Mouse (Mus musculus) stomach, postnatal 0 days (tissue): Measurements from ENCODE around the gene Gm28870. TPM values are rescaled to one million over a fixed set of nuclear protein-coding genes. Genes with fewer than 3 reads are reported as not detected.
"Not testable (repeated sequence)": the region's sequence is repeated elsewhere in the genome, so short reads cannot be mapped to it uniquely, and the experiment has no call there.

Experiments used
- ATAC-seq: fragments of 200-750 bp; cut with Nextera tagmentation; 2 replicates; pipeline ENCODE4 v1.8.0; 2017; ENCODE audit not compliant: low FRiP score, low TSS enrichment
- DNase-seq: peaks from one replicate; pipeline ENCODE4 v3.0.0-alpha.2; 2016; ENCODE audit warnings: low spot score
- H3K27ac ChIP-seq: fragments of 300-500 bp; sonication (generic); replicated peaks from 2 replicates; pipeline ENCODE4 v1.5.1; 2014; ENCODE audit warnings: mild to moderate bottlenecking, control low read depth
- H3K27me3 ChIP-seq: fragments of 300-500 bp; sonication (generic); 2 replicates; pipeline ENCODE4 v1.6.1; 2014; ENCODE audit warnings: low read length; ENCODE audit not compliant: control insufficient read depth, insufficient read depth
- H3K36me3 ChIP-seq: fragments of 300-500 bp; sonication (generic); 2 replicates; pipeline ENCODE4 v1.6.1; 2014; ENCODE audit warnings: low read length, mixed read lengths; ENCODE audit not compliant: control insufficient read depth, insufficient read depth
- H3K4me1 ChIP-seq: fragments of 300-500 bp; sonication (generic); replicated peaks from 2 replicates; pipeline ENCODE4 v1.6.1; 2014; ENCODE audit warnings: antibody characterized with exemption; ENCODE audit not compliant: control insufficient read depth, insufficient read depth
- H3K4me2 ChIP-seq: fragments of 300-500 bp; sonication (generic); replicated peaks from 2 replicates; pipeline ENCODE4 v1.6.1; 2014; ENCODE audit warnings: low read depth, mild to moderate bottlenecking, control low read depth, moderate library complexity
- H3K4me3 ChIP-seq: fragments of 300-500 bp; sonication (generic); 2 replicates; pipeline ENCODE4 v1.5.1; 2014; ENCODE audit warnings: low read depth, low read length, control low read depth
- H3K9ac ChIP-seq: fragments of 300-500 bp; sonication (generic); 2 replicates; pipeline ENCODE4 v1.6.1; 2014; ENCODE audit warnings: mild to moderate bottlenecking, low read length, control low read depth, mixed read lengths
- H3K9me3 ChIP-seq: fragments of 300-500 bp; sonication (generic); 2 replicates; pipeline ENCODE4 v1.6.1; 2016; ENCODE audit warnings: low read length; ENCODE audit not compliant: control insufficient read depth
- WGBS: fragments of 180-500 bp; shearing (Covaris S2); extraction: QIAGEN DNeasy Blood & Tissue Kit; methylation state at CpG from one replicate; pipeline ENCODE4 v1.1.7; 2014; 5-methylcytosine and 5-hydroxymethylcytosine counted together
- polyA plus RNA-seq: library from polyadenylated mRNA; unstranded; fragments of >200 nt; fragmentation: Nextera tagmentation; extraction: Ambion mirVana; gene quantifications from 2 replicates; pipeline ENCODE4 v1.2.1, GENCODE M21; 2015

Gene Gm28870
- polyA plus RNA-seq = not detected in 2 replicates

- not testable (repeated sequence) for H3K4me2 ChIP-seq, H3K27ac ChIP-seq, H3K4me3 ChIP-seq, H3K4me1 ChIP-seq, H3K27me3 ChIP-seq, ATAC-seq, DNase-seq, H3K9me3 ChIP-seq, H3K9ac ChIP-seq, H3K36me3 ChIP-seq
- no CpG with 5 or more reads among the region's 2 CpGs for WGBS
Observed at GRCm38 (mm10) chrY:50096976-50097375, at the start of gene Gm28870. Gene Gm28870, plus strand, starts transcription at chrY:50097276.
